Mouse (Mus musculus) embryo, embryonic 10 days (tissue): ENCODE results near the gene Gm11077.

Experiments used
- DNase-seq: peaks from one replicate; pipeline ENCODE4 v3.0.0-alpha.2; 2015; ENCODE audit warnings: low spot score

Gene Gm11077

GRCm38 (mm10) chr6:140747591-140747990 lies 18.5 kb downstream of the Gm11077 start:
- no peak for DNase-seq

GRCm38 (mm10) chr6:140750371-140751080 lies 21.4 kb downstream of the Gm11077 start:
- no peak for DNase-seq

- peak; percentile 82 for DNase-seq
Measured at GRCm38 (mm10) chr6:140766365-140766764, 37.3 kb downstream of the Gm11077 start.

- no peak for DNase-seq
Measured at GRCm38 (mm10) chr6:140767237-140767636, 38.2 kb downstream of the Gm11077 start.

GRCm38 (mm10) chr6:140768180-140768579 lies 39.1 kb downstream of the Gm11077 start:
- no peak for DNase-seq

GRCm38 (mm10) chr6:140768859-140769640 lies 40.0 kb downstream of the Gm11077 start:
- peak; percentile 45 for DNase-seq

- DNase-seq: no peak
Measured at GRCm38 (mm10) chr6:140776274-140776673, 47.2 kb downstream of the Gm11077 start.

GRCm38 (mm10) chr6:140782524-140782923 lies 53.4 kb downstream of the Gm11077 start:
- no peak for DNase-seq

- DNase-seq: no peak
Measured at GRCm38 (mm10) chr6:140786058-140786457, 57.0 kb downstream of the Gm11077 start.

- DNase-seq: peak; percentile 66
Measured at GRCm38 (mm10) chr6:140789850-140790249, 60.8 kb downstream of the Gm11077 start.

GRCm38 (mm10) chr6:140793676-140794262 lies 64.7 kb downstream of the Gm11077 start:
- DNase-seq: no peak

- no peak for DNase-seq
Measured at GRCm38 (mm10) chr6:140798841-140799240, 69.8 kb downstream of the Gm11077 start.

GRCm38 (mm10) chr6:140799435-140800040 lies 70.5 kb downstream of the Gm11077 start:
- DNase-seq: no peak

GRCm38 (mm10) chr6:140800587-140800986 lies 71.5 kb downstream of the Gm11077 start:
- DNase-seq: no peak
